Mouse (Mus musculus): Measurements from ENCODE around the gene Lilrb4a.
"Not testable (repeated sequence)": the region's sequence is repeated elsewhere in the genome, so short reads cannot be mapped to it uniquely, and the experiment has no call there.

Lilrb4a gene

DNA sequence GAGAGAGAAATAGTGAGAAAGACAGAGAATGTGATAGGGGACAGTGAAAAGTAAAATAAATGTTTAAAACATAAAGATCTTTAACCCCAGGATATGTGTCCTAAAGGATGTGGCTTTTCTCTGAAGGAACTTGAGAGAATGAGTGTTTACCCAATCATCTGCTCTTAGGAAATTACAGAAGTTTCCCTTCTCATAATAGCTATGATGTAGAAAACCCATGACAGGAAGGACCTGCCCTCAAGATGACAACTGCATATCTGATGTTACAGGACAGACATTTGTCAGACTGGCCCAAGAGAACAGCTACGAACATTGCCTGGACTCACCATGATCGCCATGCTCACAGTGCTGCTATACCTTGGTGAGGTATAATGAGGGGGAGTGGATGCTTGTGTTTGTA, at the start of gene Lilrb4a:
Gene Lilrb4a, plus strand, starts transcription at position 266 of the 400 bp plus-strand sequence.
- not testable (repeated sequence) for DNase-seq (ENCODE audit: low spot score)

DNA sequence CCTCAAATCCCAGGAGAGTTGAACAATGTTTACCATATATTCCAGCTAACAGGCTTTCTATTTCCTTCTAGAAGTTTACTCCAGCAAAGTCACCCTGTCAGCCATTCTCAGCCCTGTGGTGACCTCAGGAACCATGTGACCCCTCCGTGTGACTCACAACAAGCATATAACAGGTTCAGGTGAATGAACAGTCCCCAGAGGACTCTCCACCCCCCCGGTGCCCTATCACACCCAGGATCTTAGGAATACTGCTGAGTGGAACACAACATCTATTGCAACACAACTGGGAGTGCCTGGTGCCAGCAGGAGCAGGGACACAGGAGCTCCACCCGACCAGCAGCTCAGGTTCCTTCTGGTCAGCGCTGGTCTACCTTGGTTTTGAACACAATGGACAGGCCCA, 39.1 kb upstream of the Lilrb4a start:
- DNase-seq (ENCODE audit: low spot score): no peak

DNA sequence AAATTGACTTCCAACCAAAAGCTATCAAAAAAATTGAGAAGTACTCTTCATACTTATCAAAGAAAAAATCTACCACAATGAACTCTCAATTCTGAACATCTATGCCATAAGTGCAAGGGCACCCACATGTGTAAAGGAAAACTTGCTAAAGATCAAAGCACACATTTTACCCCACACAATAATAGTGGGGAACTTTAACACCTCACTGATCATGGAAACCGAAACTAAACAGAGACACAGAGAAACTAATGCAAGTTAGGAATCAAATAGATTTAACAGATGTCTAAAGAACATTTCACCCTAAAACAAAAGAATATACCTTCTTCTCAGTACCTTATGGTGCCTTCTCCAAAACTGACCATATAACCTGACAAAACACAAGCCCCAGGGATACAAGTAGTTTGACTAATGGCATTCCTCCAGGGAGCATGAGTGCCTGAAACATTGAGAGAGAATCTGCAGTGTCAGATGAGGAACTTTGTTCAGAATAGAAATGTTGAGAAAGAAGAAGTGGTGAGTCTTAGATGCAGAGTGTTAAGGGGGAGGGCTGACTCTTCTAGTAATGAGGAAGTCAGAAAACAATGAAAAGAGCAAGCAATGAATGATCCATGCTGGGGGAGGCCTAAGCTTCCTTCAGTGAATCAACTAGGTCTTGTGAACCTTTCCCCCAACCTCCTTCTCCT, 37.0 kb upstream of the Lilrb4a start:
- no peak for DNase-seq (ENCODE audit: low spot score)

DNA sequence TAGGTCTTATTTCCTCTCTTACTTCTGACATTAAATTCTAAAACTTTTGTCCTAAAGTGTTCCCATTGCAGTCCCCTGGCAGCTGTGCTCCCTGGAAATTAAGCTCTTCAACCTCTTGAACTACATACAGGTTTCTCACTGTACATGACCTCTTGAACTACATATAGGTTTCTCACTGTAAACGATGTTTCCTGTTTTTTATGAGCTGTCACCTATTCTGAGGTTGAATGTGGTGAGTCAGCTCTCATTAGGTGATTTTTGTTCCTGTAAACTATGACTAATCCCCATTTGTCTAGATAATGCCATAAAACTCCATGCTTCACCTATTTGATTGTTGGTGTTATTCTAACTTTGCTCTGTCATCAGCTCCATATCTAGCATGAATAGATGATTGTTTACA, 36.4 kb upstream of the Lilrb4a start:
- DNase-seq (ENCODE audit: low spot score): no peak

DNA sequence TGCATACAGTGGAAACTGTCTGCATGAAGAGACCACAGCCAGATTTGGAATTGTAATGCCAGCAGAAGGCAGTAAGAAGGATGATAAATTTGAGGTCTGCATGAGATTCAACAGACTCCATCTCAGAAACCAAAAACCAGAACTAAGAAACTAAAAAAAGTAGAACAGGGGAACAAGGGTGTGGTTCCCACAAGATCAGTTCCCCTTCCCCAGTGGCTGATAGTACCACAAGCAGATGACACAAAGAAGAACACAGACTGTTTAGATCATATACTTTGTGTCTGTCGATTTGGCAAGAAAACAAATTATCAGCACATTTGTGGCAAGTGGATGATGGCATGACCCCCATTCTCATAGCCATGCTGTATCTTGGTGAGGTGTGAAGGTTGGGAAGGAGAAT, 35.0 kb upstream of the Lilrb4a start:
- no peak for DNase-seq (ENCODE audit: low spot score)

DNA sequence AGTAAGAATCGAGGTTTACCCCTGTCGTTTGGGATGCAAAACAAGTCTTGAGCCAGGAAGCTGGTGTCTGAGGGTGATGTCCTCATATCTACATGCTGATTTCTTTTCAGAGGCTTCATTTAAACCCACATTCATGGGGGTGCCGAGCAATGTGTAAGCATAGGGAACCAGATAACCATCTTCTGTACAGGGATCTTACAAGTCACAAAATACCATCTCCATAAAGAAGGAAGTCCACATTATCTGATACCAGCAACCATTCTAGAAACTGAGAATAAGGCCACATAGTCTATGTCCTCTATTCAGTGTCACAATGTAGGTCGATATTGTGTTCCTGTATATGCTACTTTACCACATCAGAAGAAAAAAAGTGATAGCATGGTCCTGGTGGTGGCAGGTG, 34.4 kb upstream of the Lilrb4a start:
- DNase-seq (ENCODE audit: low spot score): no peak

DNA sequence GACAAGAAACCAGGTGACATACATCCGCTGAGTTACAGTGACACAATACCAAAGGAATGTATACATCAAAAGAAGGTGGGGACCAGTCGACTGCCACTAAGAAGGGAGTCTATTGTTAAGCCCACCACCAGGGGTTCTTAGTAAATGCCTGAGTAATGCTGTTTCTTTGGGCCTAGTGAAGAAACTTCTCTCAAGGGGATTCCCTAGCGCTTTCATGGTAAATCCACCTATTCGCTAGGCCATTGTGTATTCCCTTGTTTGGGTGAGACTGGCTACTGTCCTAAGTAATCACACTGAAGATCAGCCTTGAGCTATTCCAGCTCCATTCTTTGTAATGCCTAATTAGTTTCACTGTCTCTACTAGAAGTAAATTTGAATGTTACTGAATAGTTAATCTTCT, 27.0 kb upstream of the Lilrb4a start:
- not testable (repeated sequence) for DNase-seq (ENCODE audit: low spot score)

DNA sequence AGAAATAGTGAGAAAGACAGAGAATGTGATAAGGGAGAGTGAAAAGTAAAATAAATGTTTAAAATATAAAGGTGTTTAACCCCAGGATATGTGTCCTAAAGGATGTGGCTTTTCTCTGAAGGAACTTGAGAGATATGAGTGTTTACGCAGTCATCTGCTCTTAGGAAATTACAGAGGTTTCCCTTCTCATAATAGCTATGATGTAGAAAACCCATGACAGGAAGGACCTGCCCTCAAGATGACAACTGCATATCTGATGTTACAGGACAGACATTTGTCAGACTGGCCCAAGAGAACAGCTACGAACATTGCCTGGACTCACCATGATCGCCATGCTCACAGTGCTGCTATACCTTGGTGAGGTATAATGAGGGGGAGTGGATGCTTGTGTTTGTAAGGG, 10.4 kb upstream of the Lilrb4a start, which contains the start of the genes Gm49339 and Lilr4b:
Gene Gm49339, plus strand, starts transcription at position 216 of the 400 bp plus-strand sequence.
Gene Lilr4b, plus strand, starts transcription at position 236 of the 400 bp plus-strand sequence.
- not testable (repeated sequence) for DNase-seq (ENCODE audit: low spot score)

DNA sequence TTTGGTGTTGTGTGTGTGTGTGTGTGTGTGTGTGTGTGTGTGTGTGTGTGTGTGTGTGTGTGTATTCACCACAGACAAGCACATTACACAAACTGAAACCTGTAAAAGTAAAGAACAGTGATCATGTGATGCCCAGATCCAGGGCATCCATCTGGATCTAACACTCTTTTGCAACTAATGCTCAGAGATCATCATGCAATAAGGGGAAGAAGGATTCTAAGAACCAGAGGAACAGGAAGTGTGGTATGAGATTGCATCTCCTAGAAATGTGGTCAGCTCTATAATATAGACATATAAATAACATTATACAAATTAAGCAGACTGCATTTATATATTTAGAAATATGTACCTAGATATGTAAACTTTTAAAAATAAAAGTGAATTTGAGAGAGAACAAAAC, 29.3 kb downstream of the Lilrb4a start:
- DNase-seq (ENCODE audit: low spot score): no peak

DNA sequence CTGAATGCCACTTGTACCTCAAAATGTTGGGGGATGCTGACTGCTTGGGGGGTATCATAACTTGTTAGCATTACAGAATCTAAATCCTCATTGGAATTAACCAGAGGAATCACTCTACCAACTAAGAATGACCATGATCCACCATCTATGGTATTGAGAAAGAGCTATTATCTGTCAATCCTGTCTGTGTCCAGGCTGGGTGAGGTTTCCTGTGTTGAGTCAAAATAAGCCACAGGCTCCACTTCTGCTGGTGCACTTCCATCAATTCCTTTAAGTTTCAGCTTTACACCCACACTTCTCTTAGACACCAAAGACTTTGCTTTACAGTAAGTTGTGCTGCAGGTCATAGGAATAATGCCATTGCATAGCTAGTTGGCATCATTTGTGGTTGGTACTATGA, 30.7 kb downstream of the Lilrb4a start:
- no peak for DNase-seq (ENCODE audit: low spot score)

DNA sequence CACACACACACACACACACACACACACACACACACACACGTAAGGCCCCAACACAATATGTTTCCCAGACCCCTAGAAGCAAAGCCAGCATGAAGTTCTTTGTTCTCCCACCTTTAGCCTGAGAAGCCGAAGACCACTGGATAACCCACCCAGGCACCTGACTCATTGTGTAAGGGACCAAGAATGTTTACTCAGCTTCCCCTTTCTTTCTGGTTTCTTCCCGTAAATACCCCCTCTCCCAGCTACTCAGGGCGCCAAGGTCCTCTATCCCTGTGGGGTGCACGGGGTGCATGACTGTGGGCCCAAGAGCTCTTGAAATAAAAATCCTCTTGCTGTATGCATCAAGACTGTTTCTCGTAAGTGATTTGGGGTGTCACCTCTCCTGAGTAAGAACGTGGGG, 35.3 kb downstream of the Lilrb4a start:
- no peak for DNase-seq (ENCODE audit: low spot score)

DNA sequence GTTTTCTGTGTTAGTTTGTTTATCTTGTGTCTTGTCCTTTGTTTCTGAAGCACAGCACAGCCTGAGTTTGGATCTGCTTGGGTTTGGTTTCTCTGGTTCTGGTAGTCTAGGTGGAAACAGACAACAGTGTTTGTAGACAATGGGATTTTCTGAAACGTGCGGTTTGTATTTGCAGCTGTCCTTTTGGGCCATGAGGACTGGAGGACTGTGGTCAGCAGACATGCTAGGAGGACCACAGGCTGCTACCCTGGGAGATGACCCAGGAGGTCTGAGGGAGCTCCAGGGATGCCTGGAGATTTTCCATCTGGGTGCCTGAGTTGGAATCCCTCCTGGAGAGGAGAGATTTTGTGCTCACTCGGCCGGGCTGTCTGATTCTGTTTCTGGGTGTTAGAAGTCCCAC, 35.9 kb downstream of the Lilrb4a start:
- DNase-seq (ENCODE audit: low spot score): no peak

DNA sequence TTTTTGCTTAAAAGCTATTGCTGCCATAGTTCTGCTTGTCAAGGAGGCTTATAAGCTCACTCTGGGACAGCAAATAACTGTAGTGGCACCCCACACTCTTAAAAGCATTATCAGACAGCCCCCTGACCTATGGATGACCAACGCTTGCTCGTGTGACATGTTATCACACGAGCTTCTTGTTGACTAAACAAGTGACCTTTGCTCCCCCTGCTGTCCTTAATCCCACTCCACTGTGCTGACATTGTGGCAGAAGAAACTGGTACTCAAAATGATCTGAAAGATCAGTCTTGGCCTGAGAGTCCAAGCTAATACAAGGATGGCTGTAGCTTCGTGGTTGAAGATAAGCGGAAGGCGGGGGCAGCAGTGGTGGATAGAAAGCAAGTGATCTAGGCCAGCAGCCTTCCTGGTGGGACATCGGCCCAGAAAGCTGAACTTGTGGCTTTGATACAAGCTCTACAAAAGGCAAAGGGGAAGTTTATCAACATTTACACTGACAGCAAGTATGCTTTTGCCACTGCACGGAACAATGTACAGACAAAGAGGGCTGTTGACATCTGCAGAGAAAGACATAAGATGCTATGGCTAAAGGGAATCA, 38.2 kb downstream of the Lilrb4a start:
- no peak for DNase-seq (ENCODE audit: low spot score)

DNA sequence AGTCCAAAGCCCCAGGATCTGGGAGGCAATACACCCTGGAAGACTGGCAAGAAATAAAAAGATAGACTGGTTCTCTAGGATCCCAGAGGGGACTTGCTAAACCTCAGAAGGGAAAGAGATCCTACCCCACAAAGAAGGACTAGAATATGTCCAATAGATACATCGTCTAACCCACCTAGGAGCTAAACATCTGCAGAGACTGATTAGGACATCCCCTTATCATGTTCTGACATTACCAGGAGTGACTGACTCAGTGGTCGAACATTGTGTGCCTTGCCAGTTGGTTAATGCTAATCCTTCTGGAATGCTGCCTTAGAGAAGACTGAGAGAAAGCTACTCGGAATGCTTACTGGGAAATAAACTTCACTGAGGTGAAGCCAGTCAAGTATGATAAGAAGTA, 38.7 kb downstream of the Lilrb4a start:
- no peak for DNase-seq (ENCODE audit: low spot score)

DNA sequence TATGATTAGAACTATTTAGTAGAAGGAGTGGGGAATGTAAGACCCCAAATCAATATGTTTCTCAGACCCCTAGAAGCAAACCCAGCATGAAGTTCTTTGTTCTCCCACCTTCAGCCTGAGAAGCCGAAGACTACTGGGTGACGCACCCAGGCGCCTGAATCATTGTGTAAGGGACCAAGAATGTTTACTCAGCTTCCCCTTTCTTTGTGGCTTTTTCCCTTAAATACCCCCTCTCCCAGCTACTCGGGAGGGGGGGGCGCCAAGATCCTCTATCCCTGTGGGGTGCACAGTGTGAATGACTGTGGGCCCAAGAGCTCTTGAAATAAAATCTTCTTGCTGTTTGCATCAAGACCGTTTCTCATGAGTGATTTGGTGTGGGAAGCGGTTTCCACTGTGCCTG, 40.1 kb downstream of the Lilrb4a start:
- no peak for DNase-seq (ENCODE audit: low spot score)
